Mouse (Mus musculus) heart, postnatal 0 days (tissue): Measurements from ENCODE around the gene Cpne6. TPM values are rescaled to one million over a fixed set of nuclear protein-coding genes. Genes with fewer than 3 reads are reported as not detected.

Experiments used
- ATAC-seq: fragments of 200-750 bp; cut with Nextera tagmentation; 2 replicates; pipeline ENCODE4 v1.8.0; 2017; ENCODE audit warnings: low read depth, moderate number of reproducible peaks, moderate library complexity; ENCODE audit not compliant: insufficient read depth
- DNase-seq: peaks from one replicate; pipeline ENCODE4 v3.0.0-alpha.2; 2016; ENCODE audit warnings: low spot score
- H3K27ac ChIP-seq: fragments of 300-500 bp; sonication (generic); 2 replicates; pipeline ENCODE4 v1.5.1; 2014; ENCODE audit warnings: low read depth, mild to moderate bottlenecking
- H3K27me3 ChIP-seq: fragments of 300-500 bp; sonication (generic); 2 replicates; pipeline ENCODE4 v1.6.1; 2014; ENCODE audit warnings: low read length, mixed read lengths; ENCODE audit not compliant: control insufficient read depth, insufficient read depth
- H3K36me3 ChIP-seq: fragments of 300-500 bp; sonication (generic); replicated peaks from 2 replicates; pipeline ENCODE4 v1.6.1; 2014; ENCODE audit warnings: low read length, mixed read lengths; ENCODE audit not compliant: control insufficient read depth, insufficient read depth
- H3K4me1 ChIP-seq: fragments of 300-500 bp; sonication (generic); 2 replicates; pipeline ENCODE4 v1.6.1; 2014; ENCODE audit warnings: antibody characterized with exemption; ENCODE audit not compliant: control insufficient read depth, insufficient read depth
- H3K4me2 ChIP-seq: fragments of 300-500 bp; sonication (generic); 2 replicates; pipeline ENCODE4 v1.6.1; 2014; ENCODE audit warnings: low read depth, mild to moderate bottlenecking, low read length, moderate library complexity
- H3K4me3 ChIP-seq: fragments of 300-500 bp; sonication (generic); 2 replicates; pipeline ENCODE4 v1.5.1; 2014; ENCODE audit warnings: low read depth, low read length
- H3K9ac ChIP-seq: fragments of 300-500 bp; sonication (generic); replicated peaks from 2 replicates; pipeline ENCODE4 v1.6.1; 2014; ENCODE audit warnings: low read depth, low read length, mixed read lengths
- H3K9me3 ChIP-seq: fragments of 300-500 bp; sonication (generic); replicated peaks from 2 replicates; pipeline ENCODE4 v1.6.1; 2016; ENCODE audit warnings: low read length; ENCODE audit not compliant: control insufficient read depth
- CTCF ChIP-seq: IDR thresholded peaks from 2 replicates; pipeline ENCODE4 v1.5.1; 2016; ENCODE audit warnings: antibody characterized with exemption, control low read depth, low read depth
- EP300 ChIP-seq: IDR thresholded peaks from 2 replicates; pipeline ENCODE4 v1.6.1; 2016; ENCODE audit warnings: antibody characterized with exemption, low read depth
- WGBS: fragments of 180-500 bp; shearing (Covaris S2); extraction: QIAGEN DNeasy Blood & Tissue Kit; methylation state at CpG from one replicate; pipeline ENCODE4 v1.1.7; 2014; 5-methylcytosine and 5-hydroxymethylcytosine counted together
- polyA plus RNA-seq: library from polyadenylated mRNA; unstranded; fragments of >200 nt; fragmentation: Nextera tagmentation; extraction: Ambion mirVana; gene quantifications from 2 replicates; pipeline ENCODE4 v1.2.1, GENCODE M21; 2015
- total RNA-seq: library from RNA; depleted of rRNA; stranded (reverse); fragments of >200 nt; gene quantifications from 2 replicates; pipeline ENCODE4 v1.2.3, GENCODE M21; 2014; ENCODE audit warnings: low replicate concordance

The Cpne6 gene
- total and polyA plus RNA-seq, 2 experiments from 2014 or later, result 0.08 TPM

DNA sequence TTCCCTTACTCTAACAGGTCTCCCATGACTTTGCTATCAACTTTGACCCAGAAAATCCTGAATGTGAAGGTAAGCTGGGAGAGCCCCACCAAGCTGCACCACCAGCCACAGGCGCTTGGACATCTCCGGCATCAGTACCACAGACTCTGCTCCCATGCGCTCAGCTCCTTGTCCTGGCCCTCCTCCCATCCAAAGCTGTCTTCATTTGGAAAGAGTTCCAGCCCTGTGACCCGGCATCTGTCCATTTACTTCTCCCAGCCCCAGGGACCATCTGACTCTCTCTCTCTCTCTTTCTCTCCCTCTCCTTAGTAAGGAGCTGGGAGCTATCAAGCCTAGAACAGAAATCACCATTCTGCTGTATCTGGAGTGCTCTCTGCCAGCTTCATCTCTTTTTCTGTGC lies 5.6 kb downstream of the Cpne6 start:
- ATAC-seq, result no peak
- DNase-seq, result no peak
- Histone ChIP-seq H3K4me3 (no peak overlapping the region), H3K4me2 (no peak overlapping the region), H3K9me3 (no peaks in the 10 kb centered on the region), H3K4me1 (no peaks in the 10 kb centered on the region), H3K9ac (no peak overlapping the region), H3K36me3 (no peaks in the 10 kb centered on the region), H3K27ac (no peak overlapping the region), H3K27me3 (peaks cover 55% of the 10 kb centered on the region)
- WGBS, result 87% methylated on average over 4 of the region's 4 CpGs
- no peak for TF ChIP-seq EP300
- TF ChIP-seq CTCF, result no peak

DNA sequence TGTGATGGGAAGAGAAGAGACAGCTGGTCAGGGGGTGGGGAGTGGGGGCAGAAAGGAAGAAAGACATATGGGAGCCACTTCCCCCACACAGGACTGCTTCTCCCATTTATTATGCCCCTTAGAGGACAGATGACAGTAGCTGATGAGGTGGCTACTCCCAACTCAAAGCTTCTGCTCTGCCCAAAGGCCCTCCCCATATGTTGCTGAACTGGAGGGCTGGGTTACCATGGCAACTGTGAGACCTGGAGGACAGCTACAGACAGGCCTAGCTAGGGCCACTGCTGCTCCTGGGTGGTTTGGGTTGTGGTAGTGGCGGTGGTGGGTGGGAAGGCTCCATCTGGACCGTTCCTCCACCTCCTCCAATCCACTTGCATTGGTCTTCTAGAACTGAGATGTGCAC lies 8.7 kb downstream of the Cpne6 start:
- Histone ChIP-seq H3K27me3 (peaks cover 65% of the 10 kb centered on the region), H3K4me2 (no peak overlapping the region), H3K9ac (no peak overlapping the region), H3K9me3 (no peaks in the 10 kb centered on the region), H3K27ac (no peak overlapping the region), H3K4me1 (no peaks in the 10 kb centered on the region), H3K36me3 (no peaks in the 10 kb centered on the region), H3K4me3 (no peak overlapping the region)
- TF ChIP-seq CTCF (no peak), EP300 (no peak)
- WGBS, result 55% methylated on average over 2 of the region's 2 CpGs
- no peak; the same call in 1 of the 2 replicates for ATAC-seq
- DNase-seq, result no peak

DNA sequence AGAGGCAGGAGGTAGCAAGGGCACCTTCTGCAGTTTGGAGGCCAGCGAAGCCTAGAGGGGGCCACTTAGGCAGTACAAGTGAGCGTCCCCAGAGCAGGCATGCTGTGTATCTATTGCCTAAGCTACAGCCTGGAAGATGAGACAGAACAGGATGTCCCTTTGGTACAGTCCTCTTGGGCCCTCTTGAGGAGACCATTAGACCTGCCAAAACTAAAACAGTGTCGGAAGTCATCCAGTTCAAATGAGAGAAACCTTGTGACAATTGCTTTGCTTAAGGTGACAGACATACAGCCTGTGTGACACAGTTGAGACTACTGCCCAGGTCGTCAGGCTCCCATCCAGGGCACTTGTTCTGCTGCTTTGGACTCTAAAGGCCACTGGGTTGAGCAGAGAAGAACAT lies 9.4 kb downstream of the Cpne6 start:
- no peak overlapping the region for H3K4me3 ChIP-seq
- TF ChIP-seq EP300, result no peak
- ATAC-seq (no peak), DNase-seq (no peak)
- H3K9me3 ChIP-seq, result no peaks in the 10 kb centered on the region
- H3K27ac ChIP-seq, result no peak overlapping the region
- peaks cover 69% of the 10 kb centered on the region for H3K27me3 ChIP-seq
- no peak overlapping the region for H3K4me2 ChIP-seq
- no peak overlapping the region for H3K9ac ChIP-seq
- H3K36me3 ChIP-seq, result no peaks in the 10 kb centered on the region
- 58% methylated on average over 4 of the region's 4 CpGs for WGBS
- H3K4me1 ChIP-seq, result peaks cover 3% of the 10 kb centered on the region; the same call in 1 of the 2 replicates

DNA sequence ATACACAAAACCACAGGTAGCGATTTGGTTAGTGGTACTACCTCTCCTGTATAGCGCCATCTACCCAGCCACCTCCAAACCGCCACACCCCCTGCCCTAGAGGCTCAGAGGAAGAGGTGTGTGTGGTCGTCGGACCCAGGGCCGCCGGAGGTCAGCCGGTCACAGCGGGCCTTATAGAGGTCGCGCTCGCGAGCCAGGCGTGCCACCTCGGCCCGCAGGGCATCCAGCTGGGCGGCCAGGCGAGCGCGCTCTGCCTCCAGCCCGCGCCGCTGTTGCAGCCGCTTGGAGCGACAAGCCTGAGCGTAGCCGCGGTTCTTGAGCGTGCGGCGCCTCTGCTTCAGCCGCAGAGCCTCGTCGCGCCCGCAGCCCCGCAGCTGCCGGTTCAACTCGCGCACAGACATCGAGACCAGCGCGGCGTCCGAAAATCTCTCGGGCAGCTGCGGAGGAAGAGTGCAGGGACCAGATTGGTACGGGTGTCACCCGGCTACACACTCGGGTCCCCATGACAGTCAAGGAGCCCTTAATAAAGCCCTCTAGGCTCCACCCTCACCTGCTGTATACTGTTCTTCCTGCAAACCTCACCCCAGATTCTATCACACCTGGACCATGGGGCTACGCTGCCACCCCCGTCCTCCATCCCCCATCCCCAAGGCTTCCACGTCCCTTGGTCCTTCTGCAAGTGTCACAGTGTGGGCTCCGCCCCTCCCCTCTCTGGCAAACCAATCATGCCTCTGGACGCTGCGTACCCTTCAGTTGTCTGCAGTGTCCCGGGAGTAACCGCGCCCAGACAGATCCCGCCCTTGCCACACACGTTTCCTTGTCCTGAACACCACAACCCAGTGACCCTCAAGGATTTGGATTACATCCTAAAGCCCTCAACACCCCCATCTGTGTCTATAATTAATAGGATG lies 10.5 kb downstream of the Cpne6 start:
- Histone ChIP-seq H3K27me3 (peaks cover 70% of the 10 kb centered on the region), H3K9me3 (no peaks in the 10 kb centered on the region), H3K9ac (no peak overlapping the region), H3K36me3 (no peaks in the 10 kb centered on the region), H3K4me3 (peak overlapping the region; percentile 44), H3K4me2 (peak overlapping the region; percentile 68), H3K4me1 (peaks cover 10% of the 10 kb centered on the region; the same call in 1 of the 2 replicates), H3K27ac (no peak overlapping the region)
- DNase-seq (no peak), ATAC-seq (no peak)
- TF ChIP-seq CTCF (no peak), EP300 (no peak)
- under 1% methylated on average over 61 of the region's 61 CpGs for WGBS

DNA sequence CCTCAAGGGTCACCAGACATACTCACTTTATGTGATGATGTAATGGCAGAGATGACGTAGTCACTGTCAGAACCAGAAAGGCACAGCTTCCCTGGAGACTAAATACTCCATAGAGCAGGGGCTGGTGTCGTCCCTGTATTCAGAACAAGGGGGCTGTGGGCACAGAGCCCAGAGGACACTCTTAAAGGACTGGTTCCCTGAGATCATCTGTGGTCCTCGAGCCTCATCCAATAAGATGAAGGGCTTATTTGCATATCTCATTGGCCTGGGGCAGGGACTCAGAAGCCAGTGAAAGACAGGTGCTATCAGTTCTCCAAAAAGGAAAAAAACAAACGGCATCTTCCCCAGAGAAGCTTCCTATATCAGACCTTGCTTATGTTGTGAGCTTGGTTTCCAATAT lies 13.8 kb downstream of the Cpne6 start:
- H3K4me3 ChIP-seq, result no peak overlapping the region
- ATAC-seq, result no peak
- H3K27ac ChIP-seq, result no peak overlapping the region
- no peaks in the 10 kb centered on the region for H3K9me3 ChIP-seq
- H3K27me3 ChIP-seq, result peaks cover 51% of the 10 kb centered on the region
- TF ChIP-seq CTCF (no peak), EP300 (no peak)
- no peaks in the 10 kb centered on the region for H3K36me3 ChIP-seq
- H3K4me2 ChIP-seq, result no peak overlapping the region
- DNase-seq, result no peak
- peaks cover 10% of the 10 kb centered on the region; the same call in 1 of the 2 replicates for H3K4me1 ChIP-seq
- WGBS, result 30% methylated on average over 4 of the region's 4 CpGs
- no peak overlapping the region for H3K9ac ChIP-seq

DNA sequence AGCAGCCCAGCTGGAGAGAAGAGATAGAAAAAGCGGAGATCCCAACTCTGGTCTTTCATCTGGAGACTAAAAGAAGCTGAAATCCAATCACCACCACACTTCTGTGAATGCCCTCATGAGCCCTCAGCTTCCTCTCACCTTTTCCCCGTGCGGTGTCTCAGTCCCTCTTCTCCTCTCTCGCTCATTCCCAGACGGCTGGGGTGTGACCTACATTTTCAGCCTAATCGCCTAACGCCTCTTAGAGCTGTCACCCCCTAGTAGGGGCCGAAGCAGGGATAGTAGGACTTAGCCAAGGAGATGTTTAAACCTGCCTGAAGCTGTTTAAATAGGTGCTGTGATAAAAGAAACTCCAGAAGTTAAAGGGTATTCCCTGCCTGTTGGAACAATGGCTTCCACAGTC lies 14.5 kb downstream of the Cpne6 start, which contains the start of gene Nrl:
Gene Nrl (minus strand): TSS at position 197 of the 400 bp plus-strand sequence.
- ATAC-seq (no peak), DNase-seq (no peak)
- no peak for TF ChIP-seq EP300
- H3K4me2 ChIP-seq, result no peak within 1 kb of the TSS
- H3K9me3 ChIP-seq, result no peaks in the 10 kb centered on the region
- H3K4me1 ChIP-seq, result peaks cover 10% of the 10 kb centered on the region; the same call in 1 of the 2 replicates
- peaks cover 44% of the 10 kb centered on the region for H3K27me3 ChIP-seq
- H3K4me3 ChIP-seq, result no peak within 1 kb of the TSS
- WGBS, result 13% methylated on average over 8 of the region's 8 CpGs
- no peak within 1 kb of the TSS for H3K9ac ChIP-seq
- H3K36me3 ChIP-seq, result no peaks in the 10 kb centered on the region
- H3K27ac ChIP-seq, result no peak within 1 kb of the TSS
